21 mouse cellular contexts compared by ENCODE assay signal in genomic region chr5:120373426-120373825, GRCm38 (mm10). TPM values are rescaled to one million over a fixed set of nuclear protein-coding genes. Genes with fewer than 3 reads are reported as not detected.
"Had no signal": no experiment of that assay in that cellular context is flagged by ENCODE, and none has a peak within 500 bp of the region (broad histone marks: within the 10 kb centered on the region; RNA-seq: fewer than 3 reads in every experiment).

No protein-coding gene starts in this region.

- H3K4me2 ChIP-seq: lung, embryonic 14.5 days; midbrain, embryonic 12.5 days; neural tube, embryonic 13.5 days; neural tube, embryonic 15.5 days had no signal

- H3K4me3 ChIP-seq: midbrain, embryonic 10.5 days; midbrain, embryonic 12.5 days; myocyte; neural tube, embryonic 13.5 days; neural tube, embryonic 15.5 days had no signal

- H3K27ac ChIP-seq: midbrain, embryonic 10.5 days; midbrain, embryonic 12.5 days; neural tube, embryonic 13.5 days; neural tube, embryonic 15.5 days had no signal

- H3K36me3 ChIP-seq: midbrain, embryonic 10.5 days; midbrain, embryonic 12.5 days; neural tube, embryonic 13.5 days; neural tube, embryonic 15.5 days had no signal

- H3K9me3 ChIP-seq: midbrain, embryonic 10.5 days; midbrain, embryonic 12.5 days; neural tube, embryonic 13.5 days; neural tube, embryonic 15.5 days had no signal

- H3K9ac ChIP-seq: lung, embryonic 14.5 days; midbrain, embryonic 12.5 days; neural tube, embryonic 13.5 days; neural tube, embryonic 15.5 days had no signal

- DNase-seq: lung, adult 18-20 months; lung, embryonic 14.5 days; lung, postnatal 10 days; lung, postnatal 4 days; midbrain, embryonic 14.5 days; retina, postnatal 1 day; right cerebral cortex, adult 18-20 months; right cerebral cortex, postnatal 25 days; right cerebral cortex, postnatal 4 days; spleen, adult 18-20 months; thymus, adult 18-20 months; thymus, postnatal 14 days; thymus, postnatal 36 days had no signal

RNA-seq across cellular contexts. Expression of gene Lhx5, which starts 58.1 kb away (rescaled TPM):
- total RNA-seq: megakaryocyte, adult 5-6 weeks; megakaryocyte-erythroid progenitor cell, adult 5-6 weeks had no signal
- polyA plus RNA-seq: lung, embryonic 14.5 days; lung, embryonic 16.5 days; myocyte had no signal
